Mouse (Mus musculus) cortical plate, adult 2 months (tissue): ENCODE measurements around the gene Retsat.

ENCODE experiments used
- CTCF ChIP-seq: fragments of 200-500 bp; IDR thresholded peaks from 2 replicates; pipeline ENCODE4 v1.5.1; 2011; ENCODE audit warnings: mild to moderate bottlenecking, control low read depth, low read length; ENCODE audit not compliant: insufficient read depth; ENCODE audit errors: extremely low read depth
- POLR2A ChIP-seq: fragments of 200-500 bp; IDR thresholded peaks from 2 replicates; pipeline ENCODE4 v1.6.1; 2011; ENCODE audit warnings: mild to moderate bottlenecking, low read length, control low read depth; ENCODE audit not compliant: insufficient read depth; ENCODE audit errors: extremely low read depth

GRCm38 (mm10) chr6:72590111-72590510 lies 8.2 kb upstream of the Retsat start:
- TF ChIP-seq POLR2A (no peak), CTCF (no peak)
